Mouse (Mus musculus): Measurements from ENCODE around the gene Eef2. TPM values are rescaled to one million over a fixed set of nuclear protein-coding genes. Genes with fewer than 3 reads are reported as not detected.

Eef2 gene
- polyA plus RNA-seq, 1 experiment from 2014 or later, result 270 TPM

DNA sequence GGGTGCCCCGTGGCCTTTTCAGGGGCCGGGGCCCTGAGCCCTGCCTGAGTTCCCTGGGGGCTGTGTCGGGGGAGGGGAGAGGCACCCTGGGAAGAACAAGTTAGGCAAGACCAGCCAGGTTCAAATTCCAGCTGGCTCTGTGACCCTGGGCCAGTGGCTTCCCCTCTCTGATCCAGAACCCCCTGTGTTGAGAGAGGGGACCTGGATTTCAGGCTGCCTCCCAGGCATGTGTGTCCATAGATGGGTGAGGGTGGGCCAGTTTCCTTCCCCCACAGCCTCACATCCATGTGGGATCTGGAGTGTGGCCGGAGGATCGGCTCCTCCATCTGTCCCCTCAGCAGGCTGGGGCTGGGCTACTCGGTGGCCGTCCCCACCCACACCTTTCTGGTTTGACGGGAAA is 36.4 kb upstream of the Eef2 start:
- H3K9ac ChIP-seq, result peak overlapping the region; percentile 84
- H3K4me3 ChIP-seq (replicated peaks), result peak overlapping the region; percentile 86
- no peak for ATAC-seq (ENCODE audit: insufficient read depth)
- WGBS (ENCODE audit: insufficient replicate concordance), result 31% methylated on average over 8 of the region's 8 CpGs
- no peaks in the 10 kb centered on the region for H3K27me3 ChIP-seq
- no peaks in the 10 kb centered on the region for H3K9me3 ChIP-seq (replicated peaks)
- peak overlapping the region; percentile 92 for H3K4me2 ChIP-seq
- peaks cover 52% of the 10 kb centered on the region for H3K36me3 ChIP-seq (replicated peaks)
- peaks cover 78% of the 10 kb centered on the region for H3K4me1 ChIP-seq (replicated peaks)
- H3K27ac ChIP-seq (replicated peaks), result peak overlapping the region; percentile 88

DNA sequence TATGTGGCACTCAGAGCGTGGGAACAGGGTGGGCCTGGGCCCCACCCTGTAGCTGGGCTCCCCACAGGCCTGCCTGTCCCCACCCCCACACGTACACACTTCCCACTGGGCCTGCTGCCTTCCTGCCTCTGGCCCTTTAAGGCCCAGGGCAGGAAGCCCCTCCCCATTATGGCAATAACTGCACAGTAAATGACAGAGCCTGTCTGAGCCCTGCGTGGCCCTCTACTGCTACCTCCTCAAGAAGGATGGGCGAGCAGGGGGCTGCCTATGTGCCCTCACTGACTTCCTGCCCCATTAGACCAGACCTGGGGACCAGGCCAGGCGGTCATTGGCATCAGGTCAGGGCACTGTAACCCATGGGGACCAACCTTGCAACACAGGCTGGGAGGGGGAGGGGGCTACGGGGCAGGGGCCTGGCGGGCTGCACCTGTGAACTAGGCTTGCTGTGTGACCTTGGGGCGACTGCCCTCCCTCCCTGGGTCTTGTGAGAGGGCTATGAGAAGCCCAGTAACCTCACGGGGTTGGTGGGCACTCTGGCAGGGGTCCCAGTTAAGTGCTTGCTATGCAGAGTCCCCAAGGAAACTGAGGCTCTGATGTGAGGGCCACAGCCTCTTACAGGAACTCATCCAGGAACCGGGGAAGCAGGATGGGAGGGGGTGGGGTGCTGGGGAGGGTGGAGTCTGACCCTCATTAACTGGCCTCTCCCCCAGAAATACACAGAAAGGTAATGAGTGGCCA is 35.5 kb upstream of the Eef2 start:
- Histone ChIP-seq H3K9ac (peak overlapping the region; percentile 84), H3K27me3 (no peaks in the 10 kb centered on the region), H3K4me2 (peak overlapping the region; percentile 92), H3K4me3 (replicated peaks) (peak overlapping the region; percentile 86), H3K27ac (replicated peaks) (peak overlapping the region; percentile 88), H3K36me3 (replicated peaks) (peaks cover 61% of the 10 kb centered on the region), H3K4me1 (replicated peaks) (peaks cover 78% of the 10 kb centered on the region), H3K9me3 (replicated peaks) (no peaks in the 10 kb centered on the region)
- no peak for ATAC-seq (ENCODE audit: insufficient read depth)
- WGBS (ENCODE audit: insufficient replicate concordance), result 42% methylated on average over 10 of the region's 10 CpGs

DNA sequence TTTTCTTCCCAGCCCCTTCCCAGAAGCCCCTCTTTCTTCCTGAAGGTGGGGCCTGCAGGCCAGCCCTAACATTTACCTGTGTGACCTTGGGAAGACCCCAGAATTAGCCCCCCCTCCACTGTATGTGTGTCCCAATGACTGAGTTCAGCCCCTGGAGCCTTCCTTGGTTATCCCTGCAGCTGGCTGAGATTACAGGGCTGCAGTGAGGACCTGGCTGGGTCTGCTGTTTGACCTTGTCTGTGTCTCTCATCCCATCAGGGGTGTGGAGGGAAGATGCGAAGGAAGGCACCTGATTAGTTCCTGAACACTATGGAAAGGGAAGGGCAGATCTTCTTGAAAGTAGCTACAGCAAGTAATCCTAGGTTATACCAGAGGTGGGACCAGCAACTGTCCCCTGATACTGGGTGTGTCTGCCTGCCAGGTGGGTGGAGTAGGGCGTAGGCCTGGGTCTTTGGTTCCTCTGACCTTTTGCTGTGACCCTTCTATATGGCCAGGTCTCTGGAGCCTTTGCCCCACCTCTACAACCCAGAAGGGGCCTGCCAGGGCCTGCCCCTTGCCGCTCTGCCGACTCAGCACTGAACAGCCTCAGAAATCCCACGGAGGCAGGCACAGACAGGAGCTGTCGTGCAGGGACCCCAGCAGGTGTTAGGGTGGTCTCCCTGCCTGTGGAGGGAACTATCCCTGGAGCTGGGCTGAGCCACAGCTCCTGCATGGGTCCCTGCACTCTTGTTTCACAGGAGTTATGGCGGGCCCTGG is 34.8 kb upstream of the Eef2 start:
- Histone ChIP-seq H3K36me3 (replicated peaks) (peaks cover 69% of the 10 kb centered on the region), H3K4me1 (replicated peaks) (peaks cover 85% of the 10 kb centered on the region), H3K4me2 (peak overlapping the region; percentile 92), H3K9me3 (replicated peaks) (no peaks in the 10 kb centered on the region), H3K27me3 (no peaks in the 10 kb centered on the region), H3K27ac (replicated peaks) (peak overlapping the region; percentile 88), H3K4me3 (replicated peaks) (peak overlapping the region; percentile 86), H3K9ac (peak overlapping the region; percentile 84)
- WGBS (ENCODE audit: insufficient replicate concordance), result 70% methylated on average over 7 of the region's 7 CpGs
- ATAC-seq (ENCODE audit: insufficient read depth), result no peak

DNA sequence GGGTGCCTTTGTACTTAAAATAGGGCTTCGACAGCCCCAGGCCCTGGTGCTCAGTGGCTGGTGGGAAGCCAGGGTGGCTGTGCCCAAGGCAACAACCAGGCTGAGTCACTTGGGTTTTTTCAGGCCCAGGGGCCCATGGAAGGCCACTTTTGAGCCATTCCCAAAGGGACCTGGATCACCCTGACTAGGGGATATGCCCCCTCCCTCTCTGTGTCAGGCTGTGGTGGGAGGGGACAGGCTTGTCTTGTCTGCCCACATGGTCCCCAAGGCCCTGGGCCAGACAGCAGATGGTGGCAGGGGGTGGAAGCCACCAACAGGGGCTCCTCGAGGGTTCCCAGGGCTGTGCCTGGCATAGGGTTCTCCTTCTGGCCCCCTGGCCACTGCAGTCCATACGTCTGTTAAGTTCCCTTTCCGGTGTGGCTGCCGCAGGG is 33.9 kb upstream of the Eef2 start:
- H3K4me1 ChIP-seq (replicated peaks), result peaks cover 91% of the 10 kb centered on the region

DNA sequence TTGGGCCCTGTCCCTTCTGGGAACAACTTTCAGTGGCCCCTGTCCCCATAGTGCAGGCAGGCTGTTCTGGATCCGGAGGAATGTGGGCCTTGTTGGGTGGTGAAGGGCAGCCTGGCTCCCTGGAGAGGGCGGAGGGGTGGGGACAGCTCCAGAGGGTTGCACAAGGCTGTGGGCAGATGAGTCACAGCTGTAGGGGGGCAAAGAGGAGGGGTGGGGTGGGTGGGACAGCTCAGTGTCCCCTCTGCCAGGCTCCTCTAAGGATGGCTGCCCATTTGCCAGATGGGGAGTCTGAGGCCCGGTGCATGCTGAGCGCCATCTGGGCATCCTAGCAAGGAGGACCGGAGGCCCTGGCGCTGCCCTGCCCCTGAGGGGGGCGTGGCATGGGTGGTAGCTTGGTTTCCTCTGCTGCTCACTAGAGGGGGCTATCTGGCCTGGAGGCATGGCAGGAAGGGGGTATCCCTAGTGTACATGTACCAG is 33.2 kb upstream of the Eef2 start:
- Histone ChIP-seq H3K36me3 (replicated peaks) (peaks cover 84% of the 10 kb centered on the region), H3K4me3 (replicated peaks) (no peak overlapping the region), H3K4me1 (replicated peaks) (peaks cover 93% of the 10 kb centered on the region), H3K9ac (no peak overlapping the region), H3K27ac (replicated peaks) (no peak overlapping the region; the same call in 1 of the 2 replicates), H3K27me3 (no peaks in the 10 kb centered on the region), H3K4me2 (0 out of 2 replicates have a peak overlapping the region, but pooled peaks have one; percentile 92), H3K9me3 (replicated peaks) (no peaks in the 10 kb centered on the region)
- ATAC-seq (ENCODE audit: insufficient read depth), result no peak
- WGBS (ENCODE audit: insufficient replicate concordance), result 79% methylated on average over 7 of the region's 7 CpGs

More for the DNA sequence above, 33.9 kb upstream of the Eef2 start:
- Histone ChIP-seq H3K9ac (peak overlapping the region; percentile 11; the same call in 1 of the 2 replicates), H3K27me3 (no peaks in the 10 kb centered on the region), H3K36me3 (replicated peaks) (peaks cover 78% of the 10 kb centered on the region), H3K4me2 (peak overlapping the region; percentile 92; the same call in 1 of the 2 replicates), H3K4me3 (replicated peaks) (0 out of 2 replicates have a peak overlapping the region, but pooled peaks have one; percentile 5), H3K27ac (replicated peaks) (peak overlapping the region; percentile 88; the same call in 1 of the 2 replicates), H3K9me3 (replicated peaks) (no peaks in the 10 kb centered on the region)
- WGBS (ENCODE audit: insufficient replicate concordance), result 55% methylated on average over 5 of the region's 5 CpGs
- ATAC-seq (ENCODE audit: insufficient read depth), result no peak

DNA sequence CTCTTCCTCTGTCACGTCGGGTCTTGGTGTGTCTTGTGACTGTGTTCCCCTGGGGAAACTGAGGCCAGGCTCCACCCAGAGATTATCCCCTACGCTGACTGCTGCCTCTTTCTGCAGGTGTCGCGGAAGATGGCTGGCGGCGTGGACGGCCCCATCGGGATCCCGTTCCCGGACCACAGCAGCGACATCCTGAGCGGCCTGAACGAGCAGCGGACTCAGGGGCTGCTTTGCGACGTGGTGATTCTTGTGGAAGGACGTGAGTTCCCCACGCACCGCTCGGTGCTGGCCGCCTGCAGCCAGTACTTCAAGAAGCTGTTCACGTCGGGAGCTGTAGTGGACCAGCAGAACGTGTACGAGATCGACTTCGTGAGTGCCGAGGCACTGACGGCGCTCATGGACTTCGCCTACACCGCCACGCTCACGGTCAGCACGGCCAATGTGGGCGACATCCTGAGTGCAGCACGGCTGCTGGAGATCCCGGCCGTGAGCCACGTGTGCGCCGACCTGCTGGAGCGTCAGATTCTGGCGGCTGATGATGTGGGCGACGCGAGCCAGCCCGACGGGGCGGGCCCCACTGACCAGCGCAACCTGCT is 32.5 kb upstream of the Eef2 start:
- no peak overlapping the region for H3K9ac ChIP-seq

DNA sequence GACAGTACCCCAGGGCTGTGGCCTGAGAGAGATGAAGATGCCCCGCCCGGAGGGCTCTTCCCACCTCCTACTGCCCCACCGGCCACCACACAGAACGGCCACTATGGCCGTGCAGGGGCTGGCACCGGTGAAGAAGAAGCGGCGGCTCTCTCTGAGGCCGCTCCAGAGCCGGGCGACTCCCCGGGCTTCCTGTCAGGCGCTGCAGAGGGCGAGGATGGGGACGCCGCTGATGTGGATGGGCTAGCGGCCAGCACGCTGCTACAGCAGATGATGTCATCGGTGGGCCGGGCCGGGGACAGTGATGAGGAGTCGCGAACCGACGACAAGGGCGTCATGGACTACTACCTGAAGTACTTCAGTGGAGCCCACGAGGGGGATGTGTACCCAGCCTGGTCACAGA is 31.8 kb upstream of the Eef2 start:
- peaks cover 78% of the 10 kb centered on the region for H3K4me1 ChIP-seq (replicated peaks)
- no peak for ATAC-seq (ENCODE audit: insufficient read depth)
- WGBS (ENCODE audit: insufficient replicate concordance), result 90% methylated on average over 27 of the region's 27 CpGs
- H3K36me3 ChIP-seq (replicated peaks), result peaks cover 92% of the 10 kb centered on the region
- H3K4me2 ChIP-seq, result no peak overlapping the region
- H3K27me3 ChIP-seq, result no peaks in the 10 kb centered on the region
- H3K27ac ChIP-seq (replicated peaks), result no peak overlapping the region
- H3K4me3 ChIP-seq (replicated peaks), result no peak overlapping the region
- no peak overlapping the region for H3K9ac ChIP-seq
- H3K9me3 ChIP-seq (replicated peaks), result no peaks in the 10 kb centered on the region

More for the DNA sequence above, 32.5 kb upstream of the Eef2 start:
- H3K27ac ChIP-seq (replicated peaks), result no peak overlapping the region
- no peak overlapping the region for H3K4me3 ChIP-seq (replicated peaks)
- ATAC-seq (ENCODE audit: insufficient read depth), result no peak
- H3K4me2 ChIP-seq, result no peak overlapping the region
- H3K27me3 ChIP-seq, result no peaks in the 10 kb centered on the region
- 93% methylated on average over 52 of the region's 52 CpGs for WGBS (ENCODE audit: insufficient replicate concordance)
- H3K9me3 ChIP-seq (replicated peaks), result no peaks in the 10 kb centered on the region
- H3K4me1 ChIP-seq (replicated peaks), result peaks cover 85% of the 10 kb centered on the region
- peaks cover 92% of the 10 kb centered on the region for H3K36me3 ChIP-seq (replicated peaks)

DNA sequence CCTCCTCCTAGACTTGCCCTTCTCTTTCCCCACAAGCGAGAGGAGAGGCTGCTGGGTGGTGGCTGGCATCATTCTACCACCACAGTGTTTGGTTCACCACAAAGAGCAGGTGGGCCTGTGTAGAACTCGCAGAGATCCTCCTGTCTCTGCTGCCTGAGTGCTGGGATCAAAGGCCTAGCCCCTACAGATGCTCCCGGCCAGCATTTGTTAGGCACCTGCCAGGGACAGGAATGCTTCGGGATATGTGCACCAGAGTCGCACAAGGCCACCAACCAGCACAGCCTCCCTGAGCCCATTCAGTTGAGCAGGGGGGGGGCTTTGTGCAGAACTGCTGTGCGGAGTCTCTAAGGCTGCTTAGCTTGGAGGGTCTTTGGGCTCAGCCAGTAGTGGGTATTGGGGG is 31.1 kb upstream of the Eef2 start:
- H3K27ac ChIP-seq (replicated peaks), result no peak overlapping the region
- H3K27me3 ChIP-seq, result no peaks in the 10 kb centered on the region
- H3K4me3 ChIP-seq (replicated peaks), result no peak overlapping the region
- H3K36me3 ChIP-seq (replicated peaks), result peaks cover 98% of the 10 kb centered on the region
- no peak for ATAC-seq (ENCODE audit: insufficient read depth)
- WGBS (ENCODE audit: insufficient replicate concordance), result 88% methylated on average over 6 of the region's 6 CpGs
- no peak overlapping the region for H3K9ac ChIP-seq
- no peaks in the 10 kb centered on the region for H3K9me3 ChIP-seq (replicated peaks)
- peak overlapping the region; percentile 30; the same call in 1 of the 2 replicates for H3K4me2 ChIP-seq
- H3K4me1 ChIP-seq (replicated peaks), result peaks cover 73% of the 10 kb centered on the region

DNA sequence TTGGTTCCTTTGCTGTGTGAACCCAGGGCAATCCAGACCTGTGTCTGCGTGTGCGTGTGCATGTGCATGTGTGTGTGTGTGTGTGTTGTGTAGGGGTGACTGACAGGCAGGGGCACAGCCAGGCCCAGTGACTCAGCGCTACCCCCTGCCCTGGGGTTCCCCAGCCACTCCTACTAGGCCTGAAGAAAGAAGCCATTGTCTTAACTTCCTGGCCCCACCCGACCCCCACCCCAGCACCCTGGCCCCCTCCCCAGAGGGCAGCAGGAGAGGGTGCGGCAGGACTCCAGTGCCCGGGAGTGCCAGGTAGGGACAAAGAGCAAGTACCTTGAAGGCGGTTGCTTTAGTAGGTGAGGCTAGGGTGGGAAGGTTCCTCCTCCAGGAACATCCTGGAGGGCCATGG is 30.7 kb upstream of the Eef2 start:
- H3K4me3 ChIP-seq (replicated peaks), result no peak overlapping the region
- no peaks in the 10 kb centered on the region for H3K9me3 ChIP-seq (replicated peaks)
- peaks cover 71% of the 10 kb centered on the region for H3K4me1 ChIP-seq (replicated peaks)
- WGBS (ENCODE audit: insufficient replicate concordance), result 75% methylated on average over 7 of the region's 7 CpGs
- 0 out of 2 replicates have a peak overlapping the region, but pooled peaks have one; percentile 33 for H3K27ac ChIP-seq (replicated peaks)
- no peaks in the 10 kb centered on the region for H3K27me3 ChIP-seq
- H3K9ac ChIP-seq, result no peak overlapping the region
- H3K4me2 ChIP-seq, result peak overlapping the region; percentile 30; the same call in 1 of the 2 replicates
- no peak for ATAC-seq (ENCODE audit: insufficient read depth)
- H3K36me3 ChIP-seq (replicated peaks), result peaks cover 99% of the 10 kb centered on the region

DNA sequence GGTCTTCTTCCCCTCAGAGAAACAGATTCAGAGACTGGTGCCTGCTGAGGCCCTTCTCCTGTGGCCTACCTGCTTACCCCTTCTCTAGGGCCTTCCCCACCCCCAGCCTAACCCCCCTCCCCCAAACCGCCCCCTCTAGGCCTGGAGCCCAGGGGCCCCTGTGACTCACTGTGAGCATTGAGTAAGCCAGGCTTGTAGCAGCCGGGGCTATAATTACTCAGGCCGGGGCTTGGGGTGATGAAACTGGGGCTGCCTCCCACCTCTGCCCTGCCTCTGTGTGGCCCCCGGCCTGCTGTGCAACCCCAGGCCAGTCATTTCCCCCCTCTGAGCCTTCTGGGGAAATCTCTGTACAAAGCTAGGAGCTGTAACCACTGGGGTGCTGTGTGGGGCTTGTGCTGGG is 30.1 kb upstream of the Eef2 start:
- Histone ChIP-seq H3K9me3 (replicated peaks) (no peaks in the 10 kb centered on the region), H3K27me3 (no peaks in the 10 kb centered on the region), H3K9ac (no peak overlapping the region), H3K36me3 (replicated peaks) (peaks cover 100% of the 10 kb centered on the region), H3K4me3 (replicated peaks) (no peak overlapping the region), H3K4me2 (peak overlapping the region; percentile 30), H3K4me1 (replicated peaks) (peaks cover 66% of the 10 kb centered on the region), H3K27ac (replicated peaks) (peak overlapping the region; percentile 33; the same call in 1 of the 2 replicates)
- 81% methylated on average over 4 of the region's 4 CpGs for WGBS (ENCODE audit: insufficient replicate concordance)
- ATAC-seq (ENCODE audit: insufficient read depth), result no peak

DNA sequence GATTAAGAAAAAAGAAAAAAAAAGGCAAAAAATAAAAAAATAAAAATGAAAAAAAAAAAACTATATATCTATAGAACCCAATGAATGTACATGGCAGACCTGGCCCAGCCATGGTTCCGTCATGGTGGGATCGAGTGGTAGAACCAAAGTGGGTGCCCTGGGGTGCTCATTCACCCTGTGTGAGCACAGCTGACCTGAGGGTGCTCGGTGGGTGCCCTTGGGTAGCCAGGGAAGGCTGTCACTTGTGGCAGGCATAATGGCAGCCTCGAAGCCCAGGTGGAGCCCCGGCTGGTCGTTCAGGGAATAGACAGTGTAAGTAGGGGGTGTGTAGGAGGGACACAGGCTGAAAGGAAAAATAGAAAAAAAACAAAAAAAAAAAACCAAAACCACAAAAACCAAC is 25.2 kb upstream of the Eef2 start:
- Histone ChIP-seq H3K9ac (no peak overlapping the region), H3K4me1 (replicated peaks) (peaks cover 27% of the 10 kb centered on the region), H3K27ac (replicated peaks) (no peak overlapping the region), H3K9me3 (replicated peaks) (no peaks in the 10 kb centered on the region), H3K36me3 (replicated peaks) (peaks cover 98% of the 10 kb centered on the region), H3K27me3 (no peaks in the 10 kb centered on the region), H3K4me2 (no peak overlapping the region), H3K4me3 (replicated peaks) (no peak overlapping the region)
- ATAC-seq (ENCODE audit: insufficient read depth), result no peak
- 61% methylated on average over 6 of the region's 6 CpGs for WGBS (ENCODE audit: insufficient replicate concordance)

Measured in liver, embryonic 15.5 days (tissue).